12 mouse cellular contexts compared by ENCODE assay signal in genomic region chr17:50010096-50010495, GRCm38 (mm10).
"Had no signal": no experiment of that assay in that cellular context is flagged by ENCODE, and none has a peak within 500 bp of the region (broad histone marks: within the 10 kb centered on the region; RNA-seq: fewer than 3 reads in every experiment).

No protein-coding gene starts in this region.

- ATAC-seq: intestine, postnatal 0 days; midbrain, embryonic 15.5 days had no signal

- DNase-seq: kidney, adult 8-10 months; kidney, postnatal 25 days; lung, adult 2 months; lung, postnatal 14 days; thymus, postnatal 4 days had no signal

- H3K27ac ChIP-seq: left cerebral cortex, adult 2 months; limb, embryonic 12.5 days; liver, embryonic 15.5 days; midbrain, embryonic 15.5 days; stomach, postnatal 0 days had no signal

- H3K4me2 ChIP-seq: limb, embryonic 12.5 days; liver, embryonic 15.5 days; midbrain, embryonic 11.5 days; midbrain, embryonic 15.5 days had no signal

- H3K9me3 ChIP-seq: limb, embryonic 12.5 days; liver, embryonic 15.5 days; midbrain, embryonic 15.5 days had no signal

- H3K36me3 ChIP-seq: limb, embryonic 12.5 days; liver, embryonic 15.5 days; midbrain, embryonic 15.5 days had no signal

- H3K9ac ChIP-seq: limb, embryonic 12.5 days; liver, embryonic 15.5 days; midbrain, embryonic 15.5 days had no signal

- H3K27me3 ChIP-seq: limb, embryonic 12.5 days; liver, embryonic 15.5 days; midbrain, embryonic 15.5 days had no signal

- H3K4me3 ChIP-seq: left cerebral cortex, adult 2 months; limb, embryonic 12.5 days; liver, embryonic 15.5 days; midbrain, embryonic 15.5 days had no signal
